Mouse (Mus musculus) heart, adult 18-20 months (tissue): ENCODE measurements around the gene Olfr809. TPM values are rescaled to one million over a fixed set of nuclear protein-coding genes. Genes with fewer than 3 reads are reported as not detected.

Source experiments
- DNase-seq, 2 experiments: peaks; one replicate each; pipeline ENCODE4 v3.0.0; 2021 to 2022; ENCODE audit warnings: mixed read lengths in 1 of 2
- long read RNA-seq, 2 experiments: library from polyadenylated mRNA; stranded (forward); transcript quantifications; one replicate each; pipeline ENCODE4 v2.0.0; 2021
- microRNA-seq, 2 experiments: library from miRNA; unstranded; fragments of <30 nt; microRNA quantifications; one replicate each; pipeline ENCODE4 v1.2.0; 2022
- total RNA-seq, 2 experiments: library from RNA; stranded (reverse); gene quantifications; 2 replicates each; pipeline ENCODE4 v1.2.3; 2021

Olfr809 gene
- not detected for total RNA-seq
- long read RNA-seq, experiment 1: 0 reads
- long read RNA-seq, experiment 2: 0 reads

DNA sequence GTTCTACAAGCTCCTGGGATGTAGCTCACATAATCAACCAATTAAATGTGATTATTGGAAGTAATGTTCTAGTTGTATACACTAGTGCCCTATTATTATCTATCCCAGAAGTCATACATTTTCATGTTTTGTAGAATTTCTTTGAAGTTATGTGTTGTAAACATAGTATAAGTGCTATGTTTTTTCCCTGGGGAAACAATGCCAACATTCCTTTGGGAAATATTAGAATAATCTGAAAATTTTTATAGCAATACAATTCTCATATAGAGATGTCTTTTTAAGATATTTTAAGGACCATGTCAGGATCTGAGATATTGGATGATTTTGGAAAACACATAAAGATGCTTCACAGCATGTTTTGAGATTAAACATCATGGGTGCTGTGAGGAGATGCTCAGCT is at the start of gene Olfr809:
Olfr809 (plus strand) TSS at position 301 of the 400 bp plus-strand sequence.
- DNase-seq: no peak

DNA sequence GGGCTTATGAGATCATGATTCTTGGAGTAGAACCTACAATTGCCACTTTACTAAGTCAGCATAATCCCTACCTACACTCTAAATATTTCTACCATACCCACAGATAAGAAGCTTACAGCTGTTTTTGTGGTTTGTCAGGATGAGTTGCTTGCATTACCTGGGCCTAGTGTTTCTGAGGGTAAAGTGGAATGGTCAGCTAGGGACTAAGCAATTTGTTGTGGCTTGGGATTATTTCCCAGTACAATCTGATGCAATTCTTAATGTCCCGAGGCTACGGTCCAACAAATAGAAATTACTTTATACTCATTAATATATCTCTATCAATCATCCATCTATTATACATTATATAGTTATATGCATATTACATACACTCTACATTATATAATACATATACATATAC is 45.2 kb upstream of the Olfr809 start, which contains the start of gene Olfr805:
Olfr805 (minus strand) TSS at position 101 of the 400 bp plus-strand sequence.
- no peak for DNase-seq

DNA sequence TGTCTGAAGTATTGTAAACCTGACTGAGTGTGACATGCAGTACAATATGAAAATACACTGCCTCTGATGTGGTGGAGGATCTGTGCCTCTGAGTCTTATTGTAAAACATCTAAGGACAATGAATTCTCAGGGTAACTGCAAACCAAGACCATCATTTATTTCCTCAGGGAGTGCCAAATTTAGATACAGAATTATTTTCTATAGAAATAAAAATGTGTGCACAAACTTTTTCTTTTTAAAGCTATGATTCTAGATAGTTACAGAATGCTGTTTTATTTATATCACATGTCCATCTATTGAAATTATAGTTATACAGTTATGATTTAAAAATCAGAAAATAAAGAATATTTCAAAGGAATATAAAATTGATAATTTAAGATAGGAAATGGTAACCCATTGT is 32.6 kb upstream of the Olfr809 start, which contains the start of gene Olfr806:
Olfr806 (minus strand) TSS at position 101 of the 400 bp plus-strand sequence.
- DNase-seq: no peak

DNA sequence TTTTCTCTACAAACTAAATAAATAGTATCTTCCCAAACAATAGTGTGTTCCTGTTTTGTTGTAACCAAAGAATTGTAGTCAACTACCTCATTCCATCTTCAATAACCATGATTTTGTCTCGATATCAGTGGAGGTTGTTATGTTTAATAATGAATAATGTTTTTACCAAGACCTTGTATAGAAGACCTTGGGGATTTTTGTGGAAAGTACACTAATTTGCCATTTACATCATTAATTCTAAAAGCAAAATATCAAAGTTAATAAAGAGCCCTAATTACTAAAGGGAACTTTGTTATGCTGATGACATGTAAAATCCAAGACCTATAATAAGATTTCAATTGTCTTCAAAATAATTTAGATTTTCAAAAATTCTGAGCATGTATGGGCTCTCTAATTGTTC is 16.7 kb upstream of the Olfr809 start, which contains the start of gene Olfr807:
Olfr807 (minus strand) TSS at position 101 of the 400 bp plus-strand sequence.
- no peak for DNase-seq

DNA sequence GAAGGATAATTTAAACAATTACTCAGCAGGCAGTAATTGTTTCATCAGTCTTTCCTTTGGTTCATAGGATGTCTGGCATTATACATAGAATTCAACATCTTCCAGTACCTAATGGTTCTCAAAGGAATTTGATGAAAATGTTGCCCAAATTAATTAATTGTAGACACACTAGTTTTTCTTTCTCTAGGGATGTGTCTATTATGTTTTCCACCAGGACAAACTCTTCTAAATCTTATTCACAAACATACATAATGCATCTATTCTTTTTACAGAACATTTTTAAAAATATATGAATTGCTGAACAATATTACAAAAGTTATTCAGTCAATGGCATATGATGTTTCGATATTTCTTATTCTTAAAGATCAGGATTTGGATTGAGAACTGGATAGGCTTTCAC is 9.3 kb upstream of the Olfr809 start, which contains the start of gene Olfr808:
Olfr808 (plus strand) TSS at position 301 of the 400 bp plus-strand sequence.
- no peak for DNase-seq

DNA sequence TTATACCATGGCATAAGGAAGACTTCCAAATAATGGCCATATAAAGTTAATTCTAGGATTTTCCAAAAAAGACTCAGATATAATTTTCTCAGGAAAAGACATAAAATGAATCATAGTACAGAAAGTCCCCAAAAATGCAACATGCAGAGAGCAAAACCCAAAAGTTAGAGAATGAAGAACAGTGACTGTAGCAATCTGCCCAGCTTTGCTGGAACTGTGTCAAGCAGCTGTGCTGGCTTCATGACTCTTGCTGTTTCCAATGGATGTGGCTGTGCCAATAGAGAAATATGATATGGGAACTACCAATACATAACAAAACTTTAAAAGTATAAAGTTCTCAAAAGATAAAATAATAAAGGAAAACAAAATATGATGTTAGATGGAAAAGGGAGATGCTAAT is 3.7 kb downstream of the Olfr809 start:
- no peak for DNase-seq

DNA sequence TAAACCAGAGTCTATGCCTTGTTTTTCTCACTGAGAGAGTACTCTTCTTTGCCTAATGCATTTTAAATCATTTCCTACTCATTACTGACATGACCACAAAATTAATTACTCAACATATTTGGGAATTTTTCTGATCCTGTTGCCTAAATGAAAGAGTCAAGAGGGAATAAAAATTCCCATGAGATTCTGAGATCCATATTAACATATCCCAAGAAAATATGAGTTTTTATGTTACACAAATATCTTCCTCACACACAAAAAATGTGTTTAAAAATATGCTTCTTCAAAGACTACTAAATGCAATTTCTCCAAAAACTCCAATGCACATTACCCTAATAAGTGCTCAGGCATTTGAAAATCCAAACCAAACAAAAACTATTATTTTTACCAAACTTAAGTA is 20.4 kb downstream of the Olfr809 start, which contains the start of gene Olfr810:
Olfr810 (minus strand) TSS at position 101 of the 400 bp plus-strand sequence.
- no peak for DNase-seq

DNA sequence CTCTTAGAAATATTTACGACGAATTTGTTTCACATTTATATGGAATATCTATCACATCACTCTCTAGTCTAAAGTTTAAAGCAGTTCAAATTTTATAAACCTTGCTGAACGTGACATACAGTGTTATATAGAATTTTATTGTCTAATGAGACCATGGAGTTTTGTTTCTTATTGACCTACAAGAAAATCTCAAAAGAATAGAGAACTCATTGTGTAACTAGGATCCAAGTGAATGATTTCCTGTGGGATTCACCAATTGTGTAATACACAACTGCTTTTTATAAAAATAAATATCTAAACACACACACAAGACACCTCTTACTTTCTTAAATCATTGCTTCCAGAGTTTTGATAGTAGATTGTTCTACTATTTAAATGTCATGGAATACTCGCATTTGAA is 29.9 kb downstream of the Olfr809 start, which contains the start of gene Olfr811:
Olfr811 (minus strand) TSS at position 101 of the 400 bp plus-strand sequence.
- no peak for DNase-seq

Small RNAs within 50 kb of the gene (microRNA-seq; reads per million reads assigned to microRNA genes)
- gene Gm24485: 0 reads per million in 2 experiments

Other genes starting within 250 kb of the Olfr809 start
- not detected for gene Olfr792, start 235.5 kb upstream of the Olfr809 start, total RNA-seq
- gene Olfr794, start 207.0 kb upstream of the Olfr809 start, total RNA-seq: not detected
- not detected for gene Olfr796, start 162.1 kb upstream of the Olfr809 start, total RNA-seq
- not detected for gene Olfr798, start 146.7 kb upstream of the Olfr809 start, total RNA-seq
- not detected for gene Olfr799, start 137.2 kb upstream of the Olfr809 start, total RNA-seq
- not detected for gene Olfr800, start 116.9 kb upstream of the Olfr809 start, total RNA-seq
- not detected for gene Olfr801, start 100.8 kb upstream of the Olfr809 start, total RNA-seq
- not detected for gene Olfr802, start 86.5 kb upstream of the Olfr809 start, total RNA-seq
- not detected for gene Olfr803, start 80.4 kb upstream of the Olfr809 start, total RNA-seq
- gene Olfr804, start 71.4 kb upstream of the Olfr809 start, total RNA-seq: not detected
- gene Olfr805, start 45.3 kb upstream of the Olfr809 start, total RNA-seq: not detected
- not detected for gene Olfr806, start 32.7 kb upstream of the Olfr809 start, total RNA-seq
- gene Olfr807, start 16.8 kb upstream of the Olfr809 start, total RNA-seq: not detected
- not detected for gene Olfr808, start 9.2 kb upstream of the Olfr809 start, total RNA-seq
- not detected for gene Olfr810, start 20.3 kb downstream of the Olfr809 start, total RNA-seq
- gene Olfr811, start 29.8 kb downstream of the Olfr809 start, total RNA-seq: not detected
- not detected for gene Olfr812, start 71.5 kb downstream of the Olfr809 start, total RNA-seq
- gene Olfr813, start 80.7 kb downstream of the Olfr809 start, total RNA-seq: not detected
- gene Olfr814, start 105.2 kb downstream of the Olfr809 start, total RNA-seq: not detected
- not detected for gene Olfr815, start 131.2 kb downstream of the Olfr809 start, total RNA-seq
- gene Olfr816, start 141.0 kb downstream of the Olfr809 start, total RNA-seq: not detected
- not detected for gene Olfr818, start 174.5 kb downstream of the Olfr809 start, total RNA-seq
- gene Olfr819, start 192.6 kb downstream of the Olfr809 start, total RNA-seq: not detected
- gene Olfr247, start 201.5 kb downstream of the Olfr809 start, total RNA-seq: not detected
- not detected for gene Gm10310, start 210.4 kb downstream of the Olfr809 start, total RNA-seq
- gene Olfr820, start 238.0 kb downstream of the Olfr809 start, total RNA-seq: not detected